Mouse (Mus musculus) limb, embryonic 15.5 days (tissue): Measurements from ENCODE around the gene Cnr2. TPM values are rescaled to one million over a fixed set of nuclear protein-coding genes. Genes with fewer than 3 reads are reported as not detected.

ENCODE experiments used
- ATAC-seq: fragments of 200-750 bp; cut with Nextera tagmentation; 2 replicates; pipeline ENCODE4 v1.8.0; 2017; ENCODE audit warnings: low read depth, moderate TSS enrichment; ENCODE audit not compliant: insufficient number of reproducible peaks, low FRiP score, low TSS enrichment
- H3K27ac ChIP-seq: fragments of 300-500 bp; sonication (generic); 2 replicates; pipeline ENCODE4 v1.5.1; 2015; ENCODE audit warnings: moderate library complexity, mild to moderate bottlenecking, inconsistent platforms
- H3K27me3 ChIP-seq: fragments of 300-500 bp; sonication (generic); 2 replicates; pipeline ENCODE4 v1.6.1; 2015; ENCODE audit warnings: inconsistent platforms
- H3K36me3 ChIP-seq: fragments of 300-500 bp; sonication (generic); 2 replicates; pipeline ENCODE4 v1.6.1; 2015; ENCODE audit warnings: inconsistent platforms
- H3K4me1 ChIP-seq: fragments of 300-500 bp; sonication (generic); 2 replicates; pipeline ENCODE4 v1.6.1; 2015; ENCODE audit warnings: inconsistent platforms
- H3K4me2 ChIP-seq: fragments of 300-500 bp; sonication (generic); 2 replicates; pipeline ENCODE4 v1.6.1; 2015; ENCODE audit warnings: mild to moderate bottlenecking, inconsistent platforms
- H3K4me3 ChIP-seq: fragments of 300-500 bp; sonication (generic); 2 replicates; pipeline ENCODE4 v1.5.1; 2015; ENCODE audit warnings: mild to moderate bottlenecking, inconsistent platforms
- H3K9ac ChIP-seq: fragments of 300-500 bp; sonication (generic); 2 replicates; pipeline ENCODE4 v1.6.1; 2015; ENCODE audit warnings: inconsistent platforms
- H3K9me3 ChIP-seq: fragments of 300-500 bp; sonication (generic); 2 replicates; pipeline ENCODE4 v1.6.1; 2016; ENCODE audit warnings: inconsistent platforms
- WGBS: fragments of 180-500 bp; shearing (Covaris S2); methylation state at CpG from one replicate; pipeline ENCODE4 v1.1.7; 2015; 5-methylcytosine and 5-hydroxymethylcytosine counted together
- polyA plus RNA-seq: library from polyadenylated mRNA; unstranded; fragments of >200 nt; fragmentation: Nextera tagmentation; extraction: Ambion mirVana; gene quantifications from 2 replicates; pipeline ENCODE4 v1.2.1, GENCODE M21; 2015

Gene Cnr2
- polyA plus RNA-seq, 1 experiment from 2014 or later = 1.1 TPM

GRCm38 (mm10) chr4:135870227-135871023 lies 24.8 kb upstream of the Cnr2 start:
- H3K9me3 ChIP-seq = no peaks in the 10 kb centered on the region
- WGBS = 25% methylated on average over 2 of the region's 2 CpGs
- no peaks in the 10 kb centered on the region for H3K27me3 ChIP-seq
- H3K4me3 ChIP-seq = no peak overlapping the region
- H3K4me1 ChIP-seq = peaks cover 29% of the 10 kb centered on the region
- no peak overlapping the region for H3K9ac ChIP-seq
- H3K4me2 ChIP-seq = no peak overlapping the region
- no peak for ATAC-seq
- H3K36me3 ChIP-seq = peaks cover 16% of the 10 kb centered on the region
- H3K27ac ChIP-seq = no peak overlapping the region

DNA sequence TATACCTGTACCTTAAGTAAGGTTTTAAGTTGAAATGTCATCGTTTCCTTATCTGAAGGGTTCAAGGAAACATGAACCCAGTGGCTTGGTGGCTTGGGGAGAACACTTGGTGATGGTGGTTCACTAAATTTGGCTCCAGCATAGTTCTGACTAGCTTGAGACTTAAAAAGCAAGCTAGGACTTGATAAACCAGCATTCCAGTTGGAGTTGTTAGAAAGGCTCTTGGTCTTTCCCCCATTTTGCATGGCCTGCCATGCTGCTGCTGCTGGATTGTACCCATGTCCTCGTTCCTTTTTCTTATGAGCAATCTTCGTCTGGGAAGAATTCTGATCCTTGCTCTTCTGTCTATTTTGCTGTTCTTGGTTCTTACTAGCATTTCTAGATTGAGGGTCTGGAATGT lies 23.2 kb upstream of the Cnr2 start:
- no peak for ATAC-seq
- peaks cover 43% of the 10 kb centered on the region for H3K4me1 ChIP-seq
- peak overlapping the region; percentile 69 for H3K4me3 ChIP-seq
- peaks cover 13% of the 10 kb centered on the region for H3K36me3 ChIP-seq
- H3K9ac ChIP-seq = 0 out of 2 replicates have a peak overlapping the region, but pooled peaks have one; percentile 72
- H3K27ac ChIP-seq = peak overlapping the region; percentile 99
- H3K27me3 ChIP-seq = no peaks in the 10 kb centered on the region
- no peaks in the 10 kb centered on the region for H3K9me3 ChIP-seq
- WGBS = 31% methylated on average over 3 of the region's 3 CpGs
- peak overlapping the region; percentile 74 for H3K4me2 ChIP-seq

GRCm38 (mm10) chr4:135872589-135873391 lies 22.4 kb upstream of the Cnr2 start:
- Histone ChIP-seq H3K36me3 (peaks cover 13% of the 10 kb centered on the region), H3K4me2 (peak overlapping the region; percentile 74), H3K9ac (peak overlapping the region; percentile 72), H3K27ac (peak overlapping the region; percentile 99), H3K4me1 (peaks cover 45% of the 10 kb centered on the region), H3K27me3 (no peaks in the 10 kb centered on the region), H3K9me3 (no peaks in the 10 kb centered on the region), H3K4me3 (peak overlapping the region; percentile 69)
- no peak for ATAC-seq
- 7% methylated on average over 17 of the region's 17 CpGs for WGBS

DNA sequence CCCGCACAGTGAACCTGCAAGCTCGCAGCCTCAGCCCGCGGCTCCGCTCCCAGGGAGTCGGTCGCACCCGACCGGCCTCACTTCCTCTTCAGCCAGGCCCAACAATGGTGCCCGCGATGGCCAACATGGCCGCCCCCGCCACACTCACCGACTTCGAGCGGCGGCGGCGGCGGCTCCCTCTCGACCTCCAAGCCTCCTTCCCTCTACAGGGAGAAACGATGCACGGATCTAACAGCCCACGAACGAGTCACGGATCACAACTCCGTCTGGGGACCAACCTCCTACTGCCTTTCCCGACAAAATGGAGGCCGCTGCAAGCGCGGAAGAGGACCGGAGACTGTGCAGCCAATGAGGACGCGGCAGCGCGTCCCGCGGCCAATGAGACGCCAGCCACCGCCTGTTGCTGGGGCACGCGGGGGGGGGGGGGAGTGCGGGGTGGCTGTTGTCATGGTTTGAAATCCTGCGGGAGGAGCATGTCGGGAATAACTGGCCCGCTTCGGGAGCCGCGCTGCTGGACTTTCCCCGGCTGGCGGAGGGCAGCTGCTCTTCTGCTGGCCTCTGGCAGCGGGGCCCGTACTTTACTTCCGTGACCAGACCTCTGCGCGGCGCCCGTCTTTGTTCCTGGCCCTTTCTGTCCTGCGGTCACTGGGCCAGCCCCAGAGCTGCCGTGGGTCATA lies 21.5 kb upstream of the Cnr2 start, which contains the start of gene Pnrc2:
TSS of gene Pnrc2 (minus strand) at position 325 of the 677 bp plus-strand sequence.
- Histone ChIP-seq H3K27ac (peak within 1 kb of the TSS; percentile 99), H3K4me1 (peaks cover 45% of the 10 kb centered on the region), H3K9me3 (no peaks in the 10 kb centered on the region), H3K36me3 (peaks cover 13% of the 10 kb centered on the region), H3K4me2 (peak within 1 kb of the TSS; percentile 74), H3K9ac (peak within 1 kb of the TSS; percentile 72), H3K4me3 (peak within 1 kb of the TSS; percentile 69), H3K27me3 (no peaks in the 10 kb centered on the region)
- WGBS = under 1% methylated on average over 58 of the region's 60 CpGs
- peak; percentile 94 for ATAC-seq

- Histone ChIP-seq H3K36me3 (peaks cover 13% of the 10 kb centered on the region), H3K27ac (peak overlapping the region; percentile 99), H3K4me1 (peaks cover 40% of the 10 kb centered on the region), H3K4me3 (no peak overlapping the region; the same call in 1 of the 2 replicates), H3K9ac (no peak overlapping the region), H3K4me2 (0 out of 2 replicates have a peak overlapping the region, but pooled peaks have one; percentile 74), H3K9me3 (no peaks in the 10 kb centered on the region), H3K27me3 (no peaks in the 10 kb centered on the region)
- 82% methylated on average over 10 of the region's 10 CpGs for whole genome bisulfite sequencing
- ATAC-seq = no peak
Observed at GRCm38 (mm10) chr4:135874564-135875535, 20.3 kb upstream of the Cnr2 start.

- Histone ChIP-seq H3K4me2 (peak overlapping the region; percentile 49; the same call in 1 of the 2 replicates), H3K9ac (no peak overlapping the region)
- WGBS = 35% methylated on average over 7 of the region's 7 CpGs
Observed at GRCm38 (mm10) chr4:135875546-135875945, 19.6 kb upstream of the Cnr2 start.

DNA sequence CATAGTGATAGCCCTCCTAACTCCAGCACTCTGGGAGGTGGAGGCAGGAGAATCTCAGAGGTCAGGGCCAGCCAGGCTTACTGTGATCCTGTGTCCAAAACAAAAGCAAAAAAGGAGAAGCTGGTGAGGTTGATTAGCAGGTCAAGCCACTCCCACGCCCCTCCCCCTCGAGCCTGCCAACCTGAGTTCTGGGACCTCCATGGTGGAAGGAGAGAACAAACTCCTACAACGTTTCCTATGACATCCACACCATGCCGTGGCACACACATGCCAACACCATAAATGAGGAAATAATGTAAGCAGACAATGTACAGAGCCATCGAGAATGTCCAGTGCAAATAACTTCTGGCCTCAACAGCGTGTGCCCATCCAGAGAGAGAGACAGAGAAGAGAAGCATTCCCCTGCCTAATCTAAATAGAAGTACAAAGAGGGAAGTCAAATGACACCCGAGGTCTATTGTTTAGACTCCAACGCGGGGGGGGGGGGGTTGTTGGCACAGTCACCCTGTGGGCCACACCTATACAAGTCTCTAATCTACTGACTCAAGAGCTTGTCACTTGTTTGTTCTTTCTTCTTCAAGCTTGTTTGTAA lies 19.1 kb upstream of the Cnr2 start:
- Histone ChIP-seq H3K36me3 (peaks cover 9% of the 10 kb centered on the region), H3K27ac (peak overlapping the region; percentile 99), H3K9me3 (no peaks in the 10 kb centered on the region), H3K4me3 (peak overlapping the region; percentile 29), H3K27me3 (no peaks in the 10 kb centered on the region), H3K4me1 (peaks cover 36% of the 10 kb centered on the region), H3K4me2 (peak overlapping the region; percentile 49), H3K9ac (peak overlapping the region; percentile 33; the same call in 1 of the 2 replicates)
- WGBS = 5% methylated on average over 9 of the region's 9 CpGs
- no peak for ATAC-seq

More at GRCm38 (mm10) chr4:135875546-135875945, 19.6 kb upstream of the Cnr2 start:
- Histone ChIP-seq H3K4me3 (no peak overlapping the region), H3K36me3 (peaks cover 10% of the 10 kb centered on the region), H3K4me1 (peaks cover 37% of the 10 kb centered on the region), H3K27ac (peak overlapping the region; percentile 99), H3K9me3 (no peaks in the 10 kb centered on the region), H3K27me3 (no peaks in the 10 kb centered on the region)
- ATAC-seq = no peak

GRCm38 (mm10) chr4:135876583-135877020 lies 18.6 kb upstream of the Cnr2 start:
- H3K27me3 ChIP-seq = no peaks in the 10 kb centered on the region
- peaks cover 33% of the 10 kb centered on the region for H3K4me1 ChIP-seq
- H3K9me3 ChIP-seq = no peaks in the 10 kb centered on the region
- peak overlapping the region; percentile 33 for H3K9ac ChIP-seq
- no peak for ATAC-seq
- under 1% methylated on average over 16 of the region's 16 CpGs for WGBS
- peak overlapping the region; percentile 29 for H3K4me3 ChIP-seq
- H3K27ac ChIP-seq = peak overlapping the region; percentile 99
- peak overlapping the region; percentile 49 for H3K4me2 ChIP-seq
- peaks cover 6% of the 10 kb centered on the region for H3K36me3 ChIP-seq

DNA sequence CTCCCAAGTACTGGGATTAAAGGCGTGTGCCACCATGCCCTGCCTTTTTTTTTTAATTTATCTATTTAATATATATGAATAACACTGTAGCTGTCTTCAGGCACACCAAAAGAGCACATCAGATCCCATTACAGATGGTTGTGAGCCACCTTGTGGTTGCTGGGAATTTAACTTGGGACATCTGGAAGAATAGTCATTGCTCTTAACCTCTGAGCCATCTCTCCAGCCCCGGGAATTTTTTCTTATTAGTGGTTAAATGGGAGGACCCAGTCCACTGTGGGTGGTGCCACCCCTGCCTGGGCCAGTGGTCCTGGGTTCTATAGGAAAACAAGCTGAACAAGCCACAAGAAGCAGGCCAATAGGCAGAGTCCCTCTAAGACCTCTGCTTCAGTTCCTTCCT lies 17.5 kb upstream of the Cnr2 start:
- Histone ChIP-seq H3K9me3 (no peaks in the 10 kb centered on the region), H3K4me1 (peaks cover 27% of the 10 kb centered on the region), H3K27me3 (no peaks in the 10 kb centered on the region), H3K4me3 (no peak overlapping the region), H3K36me3 (no peaks in the 10 kb centered on the region), H3K27ac (no peak overlapping the region), H3K9ac (no peak overlapping the region), H3K4me2 (no peak overlapping the region)
- no peak for ATAC-seq
- 58% methylated on average over 2 of the region's 2 CpGs for WGBS

DNA sequence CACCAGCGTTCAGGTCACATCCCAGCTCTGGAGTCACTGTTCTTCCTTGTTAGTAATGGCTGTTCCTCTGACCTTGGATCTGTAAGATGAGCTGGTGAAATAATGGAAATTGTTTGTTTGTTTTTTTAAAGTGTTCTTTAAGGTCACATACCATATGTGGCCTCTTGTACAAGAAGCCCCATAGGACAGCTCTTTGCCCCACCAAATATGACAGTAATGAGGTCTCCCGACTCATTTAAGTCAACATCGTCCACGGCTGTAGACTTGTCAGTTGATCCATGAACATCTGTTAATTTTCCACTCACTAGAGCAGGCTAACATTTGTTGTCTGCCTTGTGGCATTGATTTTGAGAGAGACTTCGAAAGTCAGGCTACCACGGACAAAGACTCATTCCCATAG lies 16.2 kb upstream of the Cnr2 start:
- ATAC-seq = no peak
- H3K4me3 ChIP-seq = no peak overlapping the region
- peaks cover 28% of the 10 kb centered on the region for H3K4me1 ChIP-seq
- no peak overlapping the region for H3K27ac ChIP-seq
- no peaks in the 10 kb centered on the region for H3K9me3 ChIP-seq
- H3K36me3 ChIP-seq = no peaks in the 10 kb centered on the region
- no peak overlapping the region for H3K9ac ChIP-seq
- H3K4me2 ChIP-seq = no peak overlapping the region
- 64% methylated on average over 6 of the region's 6 CpGs for WGBS
- no peaks in the 10 kb centered on the region for H3K27me3 ChIP-seq
